Mouse (Mus musculus) liver, postnatal 0 days (tissue): ENCODE measurements around the gene Gm26602.

Source experiments
- CTCF ChIP-seq: sonication (generic); IDR thresholded peaks from 2 replicates; pipeline ENCODE4 v1.5.1; 2016; ENCODE audit warnings: antibody characterized with exemption, low read depth
- EP300 ChIP-seq: IDR thresholded peaks from 2 replicates; pipeline ENCODE4 v1.6.1; 2016; ENCODE audit warnings: antibody characterized with exemption, low read depth, mild to moderate bottlenecking

DNA sequence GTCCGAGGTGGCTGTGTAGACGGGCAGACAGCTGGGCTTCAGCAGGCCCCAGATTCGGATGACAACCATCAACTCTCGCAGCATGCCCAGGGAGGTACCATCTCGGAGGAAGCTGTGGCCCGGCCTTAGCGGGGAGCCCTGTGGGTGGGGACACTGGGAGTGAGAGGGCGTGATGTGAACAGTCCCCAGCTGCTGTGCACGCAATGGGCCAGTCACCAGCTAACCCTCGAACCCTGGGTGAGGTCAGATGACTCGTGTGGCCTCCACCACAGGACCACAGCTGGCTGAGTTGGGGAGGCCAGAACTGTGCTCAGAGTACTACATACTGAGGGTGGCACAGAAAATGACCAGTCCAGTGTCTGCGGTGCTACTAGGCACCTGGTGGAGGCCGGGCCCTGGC lies 13.8 kb upstream of the Gm26602 start:
- TF ChIP-seq CTCF = no peak
- no peak for TF ChIP-seq EP300
